Mouse (Mus musculus): Measurements from ENCODE around the gene Copz1. TPM values are rescaled to one million over a fixed set of nuclear protein-coding genes. Genes with fewer than 3 reads are reported as not detected.

Gene Copz1
- polyA plus RNA-seq, 1 experiment, result 9.1 TPM

DNA sequence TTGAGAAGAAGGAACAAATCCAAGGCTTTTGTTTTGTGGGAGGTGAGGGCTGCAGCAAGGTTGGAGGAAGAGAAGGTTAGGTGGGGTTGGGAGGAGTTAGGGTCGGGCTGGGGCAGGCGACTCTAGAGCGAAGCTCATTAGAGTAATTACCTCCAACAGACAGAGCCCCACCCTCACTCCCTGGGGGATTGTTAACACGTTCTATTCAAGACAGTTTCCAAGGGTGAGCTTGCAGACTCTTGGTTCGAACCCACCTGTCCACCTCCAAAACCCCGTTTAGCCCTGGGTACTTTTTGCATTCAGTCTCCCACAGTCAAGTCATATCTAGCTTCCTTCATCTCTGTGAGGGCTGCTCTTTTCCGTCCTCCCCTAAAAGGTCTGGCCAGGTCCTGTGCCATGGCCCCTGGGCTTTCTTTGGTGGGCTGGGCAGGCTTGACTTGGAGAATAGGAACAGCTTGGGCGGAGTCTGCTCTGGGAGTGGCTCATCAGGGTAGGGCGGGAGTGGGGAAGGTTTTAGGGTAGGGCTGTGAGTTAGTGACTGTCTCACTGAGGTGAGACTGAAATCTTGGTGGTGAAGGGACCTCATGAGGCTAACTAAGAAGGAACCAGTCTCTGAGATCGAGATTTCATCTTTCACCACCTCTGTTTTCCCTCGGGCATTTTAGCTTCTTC lies 64.6 kb downstream of the Copz1 start:
- Histone ChIP-seq H3K9me3 (ENCODE audit: control insufficient read depth, low read length) (no peaks in the 10 kb centered on the region), H3K36me3 (ENCODE audit: control insufficient read depth) (no peaks in the 10 kb centered on the region), H3K4me1 (ENCODE audit: control insufficient read depth) (peaks cover 39% of the 10 kb centered on the region), H3K27me3 (ENCODE audit: control insufficient read depth) (peaks cover 51% of the 10 kb centered on the region), H3K4me3 (replicated peaks) (no peak overlapping the region)
- TF ChIP-seq TAL1 (IDR thresholded peaks at IDR 0.05; ENCODE audit: low read length), result no peak
- no peak for TF ChIP-seq GATA1 (IDR thresholded peaks at IDR 0.05; ENCODE audit: low read length)

GRCm38 (mm10) chr15:103338829-103339165 lies 66.3 kb downstream of the Copz1 start:
- Histone ChIP-seq H3K36me3 (ENCODE audit: control insufficient read depth) (no peaks in the 10 kb centered on the region; the same call in 1 of the 2 replicates), H3K27me3 (ENCODE audit: control insufficient read depth) (peaks cover 53% of the 10 kb centered on the region), H3K9me3 (ENCODE audit: control insufficient read depth, low read length) (no peaks in the 10 kb centered on the region), H3K4me3 (replicated peaks) (peak overlapping the region; percentile 64), H3K4me1 (ENCODE audit: control insufficient read depth) (peaks cover 39% of the 10 kb centered on the region)
- TF ChIP-seq TAL1 (IDR thresholded peaks at IDR 0.05; ENCODE audit: low read length) (no peak), GATA1 (IDR thresholded peaks at IDR 0.05; ENCODE audit: low read length) (no peak)

DNA sequence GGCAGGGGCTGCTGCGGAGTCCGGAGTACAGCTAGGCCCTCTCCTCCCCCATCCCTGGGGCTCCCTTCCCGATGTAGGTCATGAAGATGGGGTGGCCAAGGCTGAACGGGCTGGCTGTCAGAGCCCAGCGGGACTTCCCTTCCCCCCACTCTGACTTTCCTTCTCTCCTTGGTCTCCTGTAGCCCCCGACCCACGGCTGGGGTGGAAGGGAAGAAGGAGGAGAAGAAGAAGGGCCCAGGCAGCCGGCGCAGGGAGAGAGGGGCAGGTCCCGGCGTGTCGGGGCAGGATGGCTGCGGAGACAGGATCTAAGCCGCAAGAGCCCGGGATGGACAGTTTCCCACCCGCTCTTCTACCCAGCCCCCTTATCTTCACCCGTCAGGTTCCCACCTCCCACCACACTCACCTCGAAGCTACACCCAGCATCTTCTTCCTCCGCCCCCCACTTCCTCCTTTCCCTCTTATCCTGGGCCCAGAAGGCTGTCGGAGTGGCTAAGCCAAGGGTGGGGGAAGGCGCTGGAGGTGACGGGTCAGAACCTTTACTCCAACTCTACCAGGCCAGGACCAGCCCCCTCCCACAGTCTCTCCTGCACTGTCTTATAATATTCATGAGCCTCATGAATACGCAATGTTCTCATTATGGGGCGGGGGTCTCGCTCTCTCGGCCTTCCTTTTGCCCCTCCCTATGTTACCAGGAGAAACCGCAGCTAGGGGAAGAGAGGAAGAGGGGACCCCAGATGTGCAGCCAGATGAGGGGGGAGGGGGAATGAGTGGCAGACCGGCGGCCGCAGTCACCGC lies 66.8 kb downstream of the Copz1 start:
- Histone ChIP-seq H3K27me3 (ENCODE audit: control insufficient read depth) (peaks cover 53% of the 10 kb centered on the region), H3K9me3 (ENCODE audit: control insufficient read depth, low read length) (no peaks in the 10 kb centered on the region), H3K4me3 (replicated peaks) (peak overlapping the region; percentile 64), H3K4me1 (ENCODE audit: control insufficient read depth) (peaks cover 39% of the 10 kb centered on the region), H3K36me3 (ENCODE audit: control insufficient read depth) (peaks cover 4% of the 10 kb centered on the region; the same call in 1 of the 2 replicates)
- TF ChIP-seq TAL1 (IDR thresholded peaks at IDR 0.05; ENCODE audit: low read length), result no peak
- no peak for TF ChIP-seq GATA1 (IDR thresholded peaks at IDR 0.05; ENCODE audit: low read length)

GRCm38 (mm10) chr15:103339961-103340337 lies 67.4 kb downstream of the Copz1 start, which contains the start of gene Zfp385a:
Zfp385a (minus strand) TSS chr15:103340093.
- Histone ChIP-seq H3K27me3 (ENCODE audit: control insufficient read depth) (peaks cover 53% of the 10 kb centered on the region), H3K4me3 (replicated peaks) (peak within 1 kb of the TSS; percentile 64), H3K36me3 (ENCODE audit: control insufficient read depth) (peaks cover 5% of the 10 kb centered on the region; the same call in 1 of the 2 replicates), H3K9me3 (ENCODE audit: control insufficient read depth, low read length) (no peaks in the 10 kb centered on the region), H3K4me1 (ENCODE audit: control insufficient read depth) (peaks cover 38% of the 10 kb centered on the region)
- TF ChIP-seq GATA1 (IDR thresholded peaks at IDR 0.05; ENCODE audit: low read length) (no peak), TAL1 (IDR thresholded peaks at IDR 0.05; ENCODE audit: low read length) (no peak)

- H3K4me1 ChIP-seq (ENCODE audit: control insufficient read depth), result peaks cover 36% of the 10 kb centered on the region
- H3K36me3 ChIP-seq (ENCODE audit: control insufficient read depth), result peaks cover 11% of the 10 kb centered on the region; the same call in 1 of the 2 replicates
- no peaks in the 10 kb centered on the region for H3K9me3 ChIP-seq (ENCODE audit: control insufficient read depth, low read length)
- peaks cover 53% of the 10 kb centered on the region for H3K27me3 ChIP-seq (ENCODE audit: control insufficient read depth)
- H3K4me3 ChIP-seq (replicated peaks), result no peak overlapping the region
- no peak for TF ChIP-seq TAL1 (IDR thresholded peaks at IDR 0.05; ENCODE audit: low read length)
- no peak for TF ChIP-seq GATA1 (IDR thresholded peaks at IDR 0.05; ENCODE audit: low read length)
Observed at GRCm38 (mm10) chr15:103340786-103341185, 68.3 kb downstream of the Copz1 start.

DNA sequence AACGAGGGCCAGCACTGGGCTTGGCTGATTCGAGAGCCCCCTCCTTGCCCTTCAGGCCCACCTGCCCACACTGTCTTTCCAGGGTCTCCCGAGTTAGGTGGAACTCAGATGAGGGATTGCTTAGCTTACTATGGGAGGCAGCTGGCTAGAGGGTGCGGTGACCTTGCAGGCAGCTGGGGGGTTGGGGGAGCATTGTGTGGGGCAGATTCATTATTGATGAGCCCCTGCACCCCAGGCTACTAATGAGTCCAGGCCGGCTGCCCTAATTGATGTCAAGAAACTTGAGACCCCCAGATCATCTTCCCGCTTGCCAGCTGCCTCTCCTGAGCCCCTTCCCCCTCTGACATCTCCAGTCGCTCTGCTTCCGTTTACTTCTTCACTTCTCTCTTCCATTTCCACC lies 69.0 kb downstream of the Copz1 start:
- H3K36me3 ChIP-seq (ENCODE audit: control insufficient read depth), result peaks cover 12% of the 10 kb centered on the region; the same call in 1 of the 2 replicates
- no peak overlapping the region for H3K4me3 ChIP-seq (replicated peaks)
- TF ChIP-seq GATA1 (IDR thresholded peaks at IDR 0.05; ENCODE audit: low read length), result no peak
- no peak for TF ChIP-seq TAL1 (IDR thresholded peaks at IDR 0.05; ENCODE audit: low read length)
- peaks cover 53% of the 10 kb centered on the region for H3K27me3 ChIP-seq (ENCODE audit: control insufficient read depth)
- no peaks in the 10 kb centered on the region for H3K9me3 ChIP-seq (ENCODE audit: control insufficient read depth, low read length)
- H3K4me1 ChIP-seq (ENCODE audit: control insufficient read depth), result peaks cover 36% of the 10 kb centered on the region

DNA sequence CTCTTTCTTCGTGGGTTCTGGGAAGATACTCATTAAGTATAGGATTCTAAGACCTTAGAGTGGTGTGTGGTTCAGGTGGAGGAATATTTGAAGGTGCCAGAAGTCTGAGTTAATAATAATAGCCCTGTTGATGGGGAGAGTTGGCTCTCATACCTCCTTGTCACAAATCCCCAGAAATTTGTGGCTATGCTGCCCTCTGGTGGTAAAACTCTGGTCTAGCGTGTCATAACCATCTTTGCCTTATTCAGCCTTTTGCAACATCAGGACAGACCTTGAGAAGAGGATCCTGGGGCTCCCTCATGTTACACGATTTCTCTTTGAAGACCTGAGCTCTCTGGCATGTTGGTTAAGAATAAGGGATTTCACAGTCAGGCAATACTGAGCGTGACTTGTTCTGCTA lies 69.9 kb downstream of the Copz1 start:
- peaks cover 32% of the 10 kb centered on the region for H3K4me1 ChIP-seq (ENCODE audit: control insufficient read depth)
- peaks cover 12% of the 10 kb centered on the region for H3K36me3 ChIP-seq (ENCODE audit: control insufficient read depth)
- H3K4me3 ChIP-seq (replicated peaks), result no peak overlapping the region
- TF ChIP-seq TAL1 (IDR thresholded peaks at IDR 0.05; ENCODE audit: low read length) (no peak), GATA1 (IDR thresholded peaks at IDR 0.05; ENCODE audit: low read length) (no peak)
- H3K9me3 ChIP-seq (ENCODE audit: control insufficient read depth, low read length), result no peaks in the 10 kb centered on the region
- H3K27me3 ChIP-seq (ENCODE audit: control insufficient read depth), result peaks cover 49% of the 10 kb centered on the region

GRCm38 (mm10) chr15:103343008-103343407 lies 70.5 kb downstream of the Copz1 start:
- H3K9me3 ChIP-seq (ENCODE audit: control insufficient read depth, low read length), result no peaks in the 10 kb centered on the region
- TF ChIP-seq TAL1 (IDR thresholded peaks at IDR 0.05; ENCODE audit: low read length) (no peak), GATA1 (IDR thresholded peaks at IDR 0.05; ENCODE audit: low read length) (no peak)
- H3K27me3 ChIP-seq (ENCODE audit: control insufficient read depth), result peaks cover 43% of the 10 kb centered on the region
- H3K36me3 ChIP-seq (ENCODE audit: control insufficient read depth), result peaks cover 16% of the 10 kb centered on the region
- H3K4me3 ChIP-seq (replicated peaks), result no peak overlapping the region
- H3K4me1 ChIP-seq (ENCODE audit: control insufficient read depth), result peaks cover 26% of the 10 kb centered on the region

- Histone ChIP-seq H3K36me3 (ENCODE audit: control insufficient read depth) (peaks cover 16% of the 10 kb centered on the region), H3K4me3 (replicated peaks) (no peak overlapping the region), H3K4me1 (ENCODE audit: control insufficient read depth) (peaks cover 21% of the 10 kb centered on the region), H3K9me3 (ENCODE audit: control insufficient read depth, low read length) (no peaks in the 10 kb centered on the region), H3K27me3 (ENCODE audit: control insufficient read depth) (peaks cover 37% of the 10 kb centered on the region)
- TF ChIP-seq TAL1 (IDR thresholded peaks at IDR 0.05; ENCODE audit: low read length), result no peak
- no peak for TF ChIP-seq GATA1 (IDR thresholded peaks at IDR 0.05; ENCODE audit: low read length)
Observed at GRCm38 (mm10) chr15:103343556-103343955, 71.0 kb downstream of the Copz1 start.

All from erythroblast, embryonic 14.5 days (primary cell).